Comparison of ENCODE assay signal across 26 mouse cellular contexts in the genomic region with DNA sequence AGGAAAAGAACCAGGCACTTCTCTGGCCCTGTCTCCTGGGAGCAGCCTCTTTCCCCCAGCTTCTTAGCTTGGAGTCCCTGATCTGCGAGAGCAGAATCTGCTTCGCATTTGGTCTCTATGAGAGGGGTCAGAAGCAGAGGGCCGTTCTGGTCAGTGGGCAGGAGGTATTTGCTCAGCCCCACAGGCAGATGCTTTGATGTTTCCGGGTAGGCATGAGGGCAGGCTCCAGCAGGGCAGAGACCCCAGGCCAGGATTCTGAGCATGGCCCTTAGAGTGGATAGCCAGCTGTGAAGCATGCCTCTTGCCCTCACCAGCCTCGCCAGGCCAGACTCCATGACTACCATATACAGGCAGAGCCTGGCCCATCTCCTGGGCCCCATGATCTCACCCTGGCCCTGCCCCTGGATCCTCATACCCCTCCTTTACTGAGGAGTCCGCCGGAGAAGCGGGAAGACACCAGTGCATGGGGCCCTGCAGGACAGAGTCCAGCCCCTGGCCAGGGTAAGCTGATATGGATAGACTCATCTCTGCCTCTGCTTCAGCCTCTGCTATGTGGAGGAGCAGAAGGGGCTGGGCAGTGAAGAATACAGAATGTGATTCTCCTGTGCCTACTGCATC. TPM values are rescaled to one million over a fixed set of nuclear protein-coding genes. Genes with fewer than 3 reads are reported as not detected.
DNase-seq lines count a peak whose midpoint lies in the region; ATAC-seq and TF ChIP-seq lines count a peak whose summit lies in the region.
"Had no signal": no experiment of that assay in that cellular context is flagged by ENCODE, and none has a peak within 500 bp of the region (broad histone marks: within the 10 kb centered on the region; RNA-seq: fewer than 3 reads in every experiment).

No protein-coding gene starts in this region.

- H3K4me1 ChIP-seq in heart, embryonic 15.5 days (replicated peaks), result no peaks in the 10 kb centered on the region
- no peaks in the 10 kb centered on the region for H3K4me1 ChIP-seq in heart, adult 2 months (ENCODE audit: control insufficient read depth, insufficient read depth, low read length)
- H3K4me1 ChIP-seq in midbrain, embryonic 10.5 days, result peaks cover 60% of the 10 kb centered on the region
- no peaks in the 10 kb centered on the region for H3K4me1 ChIP-seq in midbrain, embryonic 14.5 days (ENCODE audit: control insufficient read depth, insufficient read depth, low read length)
- H3K4me1 ChIP-seq in kidney, embryonic 16.5 days (ENCODE audit: insufficient read depth, low read length), result peaks cover 18% of the 10 kb centered on the region
- H3K4me1 ChIP-seq: liver, embryonic 12.5 days; neural tube, embryonic 13.5 days; stomach, embryonic 15.5 days had no signal

- peaks cover 28% of the 10 kb centered on the region for H3K27me3 ChIP-seq in heart, embryonic 15.5 days
- no peaks in the 10 kb centered on the region; the same call in 1 of the 2 replicates for H3K27me3 ChIP-seq in heart, adult 2 months (ENCODE audit: control insufficient read depth, insufficient read depth, low read length)
- peaks cover 47% of the 10 kb centered on the region for H3K27me3 ChIP-seq in midbrain, embryonic 10.5 days (ENCODE audit: low read depth, poor library complexity, severe bottlenecking)
- no peaks in the 10 kb centered on the region for H3K27me3 ChIP-seq in midbrain, embryonic 14.5 days (ENCODE audit: control insufficient read depth, insufficient read depth, low read length)
- no peaks in the 10 kb centered on the region for H3K27me3 ChIP-seq in kidney, embryonic 16.5 days (ENCODE audit: insufficient read depth, low read length)

- no peak for TF ChIP-seq POLR2A in heart, adult 2 months (IDR thresholded peaks at IDR 0.05; ENCODE audit: insufficient read depth, low read depth, low read length)

- ATAC-seq in heart, embryonic 15.5 days (replicated peaks; ENCODE audit: insufficient number of reproducible peaks, insufficient read depth, low FRiP score, low read depth), result 0 out of 2 replicates have a peak, but pooled peaks have one; percentile 24
- no peak for ATAC-seq in midbrain, embryonic 14.5 days (ENCODE audit: low FRiP score, low TSS enrichment)
- peak; percentile 84 for ATAC-seq in kidney, embryonic 16.5 days (ENCODE audit: low FRiP score, low TSS enrichment)
- ATAC-seq: CD4-positive, CD25-positive, alpha-beta regulatory T cell, adult 4 months; forebrain, postnatal 0 days; liver, embryonic 12.5 days had no signal

- intact Hi-C loops in heart, adult 2 months (cut with DNase I), result no loop called here
- intact Hi-C loops in heart, postnatal 10 days (cut with DNase I), result no loop called here

- 46% methylated on average over 8 of the region's 8 CpGs for WGBS in heart, embryonic 15.5 days
- 64% methylated on average over 8 of the region's 8 CpGs for WGBS in heart, adult 2 months
- 19% methylated on average over 8 of the region's 8 CpGs for WGBS in midbrain, embryonic 10.5 days
- WGBS in midbrain, embryonic 14.5 days, result 13% methylated on average over 8 of the region's 8 CpGs
- 14% methylated on average over 8 of the region's 8 CpGs for WGBS in kidney, embryonic 16.5 days

- H3K9me3 ChIP-seq in heart, embryonic 15.5 days (replicated peaks), result no peaks in the 10 kb centered on the region
- H3K9me3 ChIP-seq in midbrain, embryonic 10.5 days (replicated peaks), result no peaks in the 10 kb centered on the region
- H3K9me3 ChIP-seq in midbrain, embryonic 14.5 days (ENCODE audit: control insufficient read depth, low read length), result no peaks in the 10 kb centered on the region
- H3K9me3 ChIP-seq in kidney, embryonic 16.5 days (ENCODE audit: low read length), result no peaks in the 10 kb centered on the region
- H3K9me3 ChIP-seq: embryonic facial prominence, embryonic 13.5 days; hindbrain, embryonic 12.5 days; limb, embryonic 12.5 days; liver, embryonic 12.5 days; midbrain, embryonic 12.5 days; neural tube, embryonic 13.5 days; stomach, embryonic 15.5 days had no signal

- DNase-seq in heart, adult 2 months, result no peak
- peak; percentile 47 for DNase-seq in midbrain, embryonic 10.5 days (ENCODE audit: low spot score)
- no peak for DNase-seq in midbrain, embryonic 14.5 days
- peak; percentile 32 for DNase-seq in yolk sac, embryonic 10.5 days (ENCODE audit: low spot score)
- DNase-seq in gastrocnemius, adult 18-20 months (ENCODE audit: low spot score), result no peak
- DNase-seq in heart, postnatal 10 days, result no peak
- DNase-seq: adrenal gland, postnatal 36 days; cerebellum, adult 11-12 months; cerebellum, postnatal 36 days; forebrain, postnatal 0 days; gastrocnemius, adult 2 months; heart, adult 11 months; lung, embryonic 14.5 days; right cerebral cortex, postnatal 25 days; thymus, adult 2 months had no signal

- no peak overlapping the region for H3K9ac ChIP-seq in heart, embryonic 15.5 days
- H3K9ac ChIP-seq in heart, adult 2 months (ENCODE audit: low read depth, low read length), result no peak overlapping the region
- no peak overlapping the region for H3K9ac ChIP-seq in midbrain, embryonic 14.5 days (replicated peaks; ENCODE audit: low read length)
- H3K9ac ChIP-seq in kidney, embryonic 16.5 days (replicated peaks; ENCODE audit: low read length), result no peak overlapping the region
- H3K9ac ChIP-seq: embryonic facial prominence, embryonic 13.5 days; forebrain, postnatal 0 days; hindbrain, embryonic 12.5 days; limb, embryonic 12.5 days; liver, embryonic 12.5 days; lung, embryonic 14.5 days; midbrain, embryonic 12.5 days; neural tube, embryonic 13.5 days; stomach, embryonic 15.5 days had no signal

- H3K4me2 ChIP-seq in heart, embryonic 15.5 days, result no peak overlapping the region
- H3K4me2 ChIP-seq in midbrain, embryonic 14.5 days (ENCODE audit: low read length), result no peak overlapping the region
- H3K4me2 ChIP-seq in kidney, embryonic 16.5 days (replicated peaks; ENCODE audit: low read depth, low read length), result no peak overlapping the region
- H3K4me2 ChIP-seq: embryonic facial prominence, embryonic 13.5 days; hindbrain, embryonic 12.5 days; limb, embryonic 12.5 days; liver, embryonic 12.5 days; lung, embryonic 14.5 days; midbrain, embryonic 12.5 days; neural tube, embryonic 13.5 days; stomach, embryonic 15.5 days had no signal

- H3K4me3 ChIP-seq in heart, embryonic 15.5 days, result no peak overlapping the region
- H3K4me3 ChIP-seq in heart, adult 2 months, result no peak overlapping the region
- no peak overlapping the region for H3K4me3 ChIP-seq in midbrain, embryonic 10.5 days
- no peak overlapping the region for H3K4me3 ChIP-seq in midbrain, embryonic 14.5 days (replicated peaks; ENCODE audit: low read depth, low read length)
- no peak overlapping the region for H3K4me3 ChIP-seq in kidney, embryonic 16.5 days (ENCODE audit: low read length)
- H3K4me3 ChIP-seq: embryonic facial prominence, embryonic 13.5 days; gastrocnemius, adult 2 months; hindbrain, embryonic 12.5 days; limb, embryonic 12.5 days; liver, embryonic 12.5 days; midbrain, embryonic 12.5 days; neural tube, embryonic 13.5 days; stomach, embryonic 15.5 days had no signal

- H3K27ac ChIP-seq in heart, embryonic 15.5 days, result no peak overlapping the region
- no peak overlapping the region for H3K27ac ChIP-seq in heart, adult 2 months
- H3K27ac ChIP-seq in midbrain, embryonic 10.5 days (replicated peaks), result peak overlapping the region; percentile 78
- no peak overlapping the region for H3K27ac ChIP-seq in midbrain, embryonic 14.5 days (replicated peaks; ENCODE audit: low read depth, low read length)
- H3K27ac ChIP-seq in kidney, embryonic 16.5 days (ENCODE audit: low read length), result peak overlapping the region; percentile 44; the same call in 1 of the 2 replicates
- H3K27ac ChIP-seq: embryonic facial prominence, embryonic 13.5 days; gastrocnemius, adult 2 months; hindbrain, embryonic 12.5 days; limb, embryonic 12.5 days; liver, embryonic 12.5 days; macrophage; midbrain, embryonic 12.5 days; neural tube, embryonic 13.5 days; stomach, embryonic 15.5 days had no signal

- no peaks in the 10 kb centered on the region for H3K79me2 ChIP-seq in heart, adult 2 months (replicated peaks; ENCODE audit: control insufficient read depth, insufficient read depth, low read length)

- no peak for TF ChIP-seq EP300 in heart, adult 2 months (IDR thresholded peaks at IDR 0.05; ENCODE audit: insufficient read depth, low read depth, low read length)

- no peaks in the 10 kb centered on the region for H3K36me3 ChIP-seq in heart, embryonic 15.5 days
- H3K36me3 ChIP-seq in heart, adult 2 months (ENCODE audit: control insufficient read depth, insufficient read depth, low read length), result no peaks in the 10 kb centered on the region
- H3K36me3 ChIP-seq in midbrain, embryonic 10.5 days, result no peaks in the 10 kb centered on the region
- H3K36me3 ChIP-seq in midbrain, embryonic 14.5 days (ENCODE audit: control insufficient read depth, insufficient read depth, low read length), result no peaks in the 10 kb centered on the region
- no peaks in the 10 kb centered on the region for H3K36me3 ChIP-seq in kidney, embryonic 16.5 days (ENCODE audit: insufficient read depth, low read length)
- H3K36me3 ChIP-seq: embryonic facial prominence, embryonic 13.5 days; hindbrain, embryonic 12.5 days; limb, embryonic 12.5 days; liver, embryonic 12.5 days; midbrain, embryonic 12.5 days; neural tube, embryonic 13.5 days; stomach, embryonic 15.5 days had no signal

- TF ChIP-seq CTCF in heart, adult 2 months (IDR thresholded peaks at IDR 0.05), result no peak

RNA-seq across cellular contexts. Expression of gene Cpz, which starts 30.6 kb away (rescaled TPM):
- polyA plus RNA-seq in heart, embryonic 15.5 days (2015; fragmentation: Nextera tagmentation; extraction: Ambion mirVana), result 7.4 and 11.5 TPM in 2 replicates
- total RNA-seq in heart, adult 2 months (2021), result under 1 TPM; 0.39 to 0.50 TPM
- polyA plus RNA-seq in heart, adult 2 months (2012; rRNA removed), result 2.2 and 2.3 TPM in 2 replicates
- polyA plus RNA-seq in midbrain, embryonic 10.5 days (2016; fragmentation: Nextera tagmentation; extraction: Ambion mirVana), result 3.5 and 4.9 TPM in 2 replicates
- polyA plus RNA-seq in midbrain, embryonic 14.5 days (2014; fragmentation: Nextera tagmentation; extraction: Ambion mirVana), result 0.79 TPM in 1 of 2 replicates, not detected in the other
- 6.9 and 7.7 TPM in 2 replicates for polyA plus RNA-seq in kidney, embryonic 16.5 days (2015; fragmentation: Nextera tagmentation; extraction: Ambion mirVana)
- total RNA-seq in gastrocnemius, adult 18-20 months (2021), result under 1 TPM in 1 of 2 experiments, not detected in 1; 0.12 TPM
- 1 to 10 TPM; 6.7 to 7.0 TPM for total RNA-seq in heart, postnatal 10 days (2021)
- polyA plus RNA-seq: macrophage had no signal

Comparison
In these comparisons a context has a peak if more than half of its experiments do, and no peak if none do; other contexts are left out.
1. H3K27ac ChIP-seq: peak in midbrain, embryonic 10.5 days (single experiment) and kidney, embryonic 16.5 days (single experiment); none in heart, embryonic 15.5 days (single experiment), heart, adult 2 months (single experiment) and midbrain, embryonic 14.5 days (single experiment).
2. DNase-seq: peak in midbrain, embryonic 10.5 days (single experiment) and yolk sac, embryonic 10.5 days (single experiment); none in heart, adult 2 months (0 of 2), midbrain, embryonic 14.5 days (single experiment), gastrocnemius, adult 18-20 months (single experiment) and heart, postnatal 10 days (0 of 2).